Mouse (Mus musculus): ENCODE results near the gene Sele. TPM values are rescaled to one million over a fixed set of nuclear protein-coding genes. Genes with fewer than 3 reads are reported as not detected.

Gene Sele
- total RNA-seq, 2 experiments from 2014 or later: not detected

GRCm38 (mm10) chr1:164053561-164053960 is 5.5 kb downstream of the Sele start:
- TF ChIP-seq CTCF (conservative IDR thresholded peaks at IDR 0.05): no peak
- Histone ChIP-seq H3K4me3 (no peak overlapping the region), H3K27ac (no peak overlapping the region)
- no peak for DNase-seq (ENCODE audit: low spot score in 2 of 2)

GRCm38 (mm10) chr1:164054800-164055199 is 6.8 kb downstream of the Sele start:
- no peak for DNase-seq (ENCODE audit: low spot score in 2 of 2)

GRCm38 (mm10) chr1:164060071-164060470 is 12.0 kb downstream of the Sele start:
- TF ChIP-seq CTCF (conservative IDR thresholded peaks at IDR 0.05): no peak
- DNase-seq (ENCODE audit: low spot score in 2 of 2): no peak
- Histone ChIP-seq H3K27ac (no peak overlapping the region), H3K4me3 (no peak overlapping the region)

More at GRCm38 (mm10) chr1:164054800-164055199, 6.8 kb downstream of the Sele start:
- Histone ChIP-seq H3K27ac (no peak overlapping the region), H3K4me3 (no peak overlapping the region)
- peak; percentile 49 for TF ChIP-seq CTCF (conservative IDR thresholded peaks at IDR 0.05)

- Histone ChIP-seq H3K27ac (no peak overlapping the region), H3K4me3 (no peak overlapping the region)
- TF ChIP-seq CTCF (conservative IDR thresholded peaks at IDR 0.05): peak; percentile 77
- no peak for DNase-seq (ENCODE audit: low spot score in 2 of 2)
Observed at GRCm38 (mm10) chr1:164061278-164061677, 13.2 kb downstream of the Sele start.

GRCm38 (mm10) chr1:164061925-164062324 is 13.9 kb downstream of the Sele start, which contains the start of gene Sell:
Gene Sell, plus strand, starts transcription at chr1:164061982.
- Histone ChIP-seq H3K4me3 (no peak within 1 kb of the TSS), H3K27ac (no peak within 1 kb of the TSS)
- no peak for DNase-seq (ENCODE audit: low spot score in 2 of 2)
- TF ChIP-seq CTCF (conservative IDR thresholded peaks at IDR 0.05): no peak

GRCm38 (mm10) chr1:164062856-164063255 is 14.8 kb downstream of the Sele start:
- H3K27ac ChIP-seq: no peak overlapping the region
- no peak overlapping the region for H3K4me3 ChIP-seq
- no peak for DNase-seq (ENCODE audit: low spot score in 2 of 2)
- no peak for TF ChIP-seq CTCF (conservative IDR thresholded peaks at IDR 0.05)

GRCm38 (mm10) chr1:164063745-164064144 is 15.7 kb downstream of the Sele start:
- TF ChIP-seq CTCF (conservative IDR thresholded peaks at IDR 0.05): no peak
- Histone ChIP-seq H3K27ac (no peak overlapping the region), H3K4me3 (no peak overlapping the region)
- DNase-seq (ENCODE audit: low spot score in 2 of 2): no peak

GRCm38 (mm10) chr1:164069261-164069660 is 21.2 kb downstream of the Sele start:
- no peak for DNase-seq (ENCODE audit: low spot score in 2 of 2)
- TF ChIP-seq CTCF (conservative IDR thresholded peaks at IDR 0.05): no peak
- Histone ChIP-seq H3K27ac (no peak overlapping the region), H3K4me3 (no peak overlapping the region)

- no peak for TF ChIP-seq CTCF (conservative IDR thresholded peaks at IDR 0.05)
- no peak overlapping the region for H3K27ac ChIP-seq
- DNase-seq (ENCODE audit: low spot score in 2 of 2): no peak
- no peak overlapping the region for H3K4me3 ChIP-seq
Observed at GRCm38 (mm10) chr1:164070461-164070860, 22.4 kb downstream of the Sele start.

- no peak for TF ChIP-seq CTCF (conservative IDR thresholded peaks at IDR 0.05)
- Histone ChIP-seq H3K4me3 (no peak overlapping the region), H3K27ac (no peak overlapping the region)
- no peak for DNase-seq (ENCODE audit: low spot score in 2 of 2)
Observed at GRCm38 (mm10) chr1:164071111-164071510, 23.1 kb downstream of the Sele start.

GRCm38 (mm10) chr1:164072001-164072400 is 24.0 kb downstream of the Sele start:
- no peak for TF ChIP-seq CTCF (conservative IDR thresholded peaks at IDR 0.05)
- no peak overlapping the region for H3K4me3 ChIP-seq
- no peak overlapping the region for H3K27ac ChIP-seq
- DNase-seq (ENCODE audit: low spot score in 2 of 2): no peak

GRCm38 (mm10) chr1:164073091-164073490 is 25.1 kb downstream of the Sele start:
- Histone ChIP-seq H3K27ac (no peak overlapping the region), H3K4me3 (no peak overlapping the region)
- no peak for TF ChIP-seq CTCF (conservative IDR thresholded peaks at IDR 0.05)
- DNase-seq (ENCODE audit: low spot score in 2 of 2): no peak

- TF ChIP-seq CTCF (conservative IDR thresholded peaks at IDR 0.05): no peak
- Histone ChIP-seq H3K27ac (no peak overlapping the region), H3K4me3 (no peak overlapping the region)
- no peak for DNase-seq (ENCODE audit: low spot score in 2 of 2)
Observed at GRCm38 (mm10) chr1:164073803-164074202, 25.8 kb downstream of the Sele start.

GRCm38 (mm10) chr1:164074606-164075140 is 26.6 kb downstream of the Sele start:
- TF ChIP-seq CTCF (conservative IDR thresholded peaks at IDR 0.05): no peak
- Histone ChIP-seq H3K4me3 (no peak overlapping the region), H3K27ac (no peak overlapping the region)
- DNase-seq (ENCODE audit: low spot score in 2 of 2): no peak

Measured in layer of hippocampus, adult 2 months (tissue).